Mouse (Mus musculus) lung, postnatal 36 days (tissue): ENCODE data around the gene Parp14.

Source experiments
- DNase-seq: peaks from one replicate; pipeline ENCODE4 v3.0.0; 2022; ENCODE audit warnings: mixed read lengths

Gene Parp14

DNA sequence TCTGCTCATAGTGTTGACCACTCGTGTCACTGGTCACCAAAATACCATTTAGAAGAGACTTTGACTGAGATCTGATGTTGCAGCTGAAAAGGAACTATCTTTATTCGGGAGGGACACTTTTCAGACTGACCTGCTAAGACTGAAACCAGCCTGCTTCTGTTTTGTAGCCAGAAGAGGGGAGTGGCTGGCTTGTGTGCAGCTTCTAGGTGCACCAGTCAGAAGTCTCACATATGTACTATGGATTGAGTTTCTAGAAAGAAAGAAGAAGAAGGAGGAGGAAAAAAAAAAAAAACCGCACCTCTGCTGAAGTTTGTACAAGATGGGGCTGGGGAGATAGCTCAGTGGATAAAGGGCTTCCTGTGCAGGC lies 88.2 kb downstream of the Parp14 start:
- DNase-seq = no peak
